21 mouse cellular contexts compared by ENCODE assay signal in the genomic region with DNA sequence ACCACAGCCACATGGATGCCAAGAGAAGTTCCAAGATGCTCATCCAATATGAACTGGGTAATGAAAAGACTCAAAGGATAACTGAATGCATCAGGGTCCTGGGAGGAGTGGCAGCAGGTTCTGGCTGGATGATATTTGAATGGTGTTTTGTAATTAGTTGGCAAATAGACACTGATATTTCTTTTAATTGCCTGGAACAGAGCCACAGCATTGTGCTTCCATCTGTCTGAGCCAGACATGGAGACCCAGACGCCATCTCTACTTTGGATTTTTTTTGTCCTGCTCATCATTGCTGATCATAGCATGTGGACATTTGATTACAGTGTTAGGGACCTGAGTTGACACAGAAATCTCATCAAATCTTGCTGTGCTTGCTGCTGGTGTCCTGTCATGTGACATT.
A peak's percentile ranks its signal among the peaks of the same experiment; 100 is the strongest.
DNase-seq lines count a peak whose midpoint lies in the region; ATAC-seq lines count a peak whose summit lies in the region.
"Had no signal": no experiment of that assay in that cellular context is flagged by ENCODE, and none has a peak within 500 bp of the region (broad histone marks: within the 10 kb centered on the region; RNA-seq: fewer than 3 reads in every experiment).

No protein-coding gene starts in this region.

- H3K4me1 ChIP-seq in hindbrain, embryonic 16.5 days (ENCODE audit: control insufficient read depth, insufficient read depth, low read depth, low read length): no peaks in the 10 kb centered on the region
- no peaks in the 10 kb centered on the region for H3K4me1 ChIP-seq in hindbrain, embryonic 12.5 days
- H3K4me1 ChIP-seq in neural tube, embryonic 14.5 days (ENCODE audit: control insufficient read depth, insufficient read depth, low read length): no peaks in the 10 kb centered on the region
- H3K4me1 ChIP-seq in heart, embryonic 10.5 days: no peaks in the 10 kb centered on the region
- H3K4me1 ChIP-seq: midbrain, embryonic 10.5 days had no signal

- H3K36me3 ChIP-seq in hindbrain, embryonic 16.5 days (ENCODE audit: control insufficient read depth, insufficient read depth, low read length): no peaks in the 10 kb centered on the region
- H3K36me3 ChIP-seq in hindbrain, embryonic 12.5 days: no peaks in the 10 kb centered on the region
- no peaks in the 10 kb centered on the region for H3K36me3 ChIP-seq in neural tube, embryonic 14.5 days (ENCODE audit: control insufficient read depth, insufficient read depth, low read length)
- no peaks in the 10 kb centered on the region for H3K36me3 ChIP-seq in heart, embryonic 10.5 days
- H3K36me3 ChIP-seq: G1E; midbrain, embryonic 10.5 days had no signal

- no peak overlapping the region for H3K4me3 ChIP-seq in hindbrain, embryonic 16.5 days (ENCODE audit: low read length)
- no peak overlapping the region for H3K4me3 ChIP-seq in hindbrain, embryonic 12.5 days
- no peak overlapping the region for H3K4me3 ChIP-seq in neural tube, embryonic 14.5 days (ENCODE audit: low read depth, low read length)
- no peak overlapping the region for H3K4me3 ChIP-seq in heart, embryonic 10.5 days
- H3K4me3 ChIP-seq: gastrocnemius, adult 2 months; midbrain, embryonic 10.5 days had no signal

- no peak overlapping the region for H3K27ac ChIP-seq in hindbrain, embryonic 16.5 days (ENCODE audit: low read depth, low read length)
- H3K27ac ChIP-seq in hindbrain, embryonic 12.5 days: no peak overlapping the region
- no peak overlapping the region for H3K27ac ChIP-seq in neural tube, embryonic 14.5 days (ENCODE audit: low read depth, low read length)
- H3K27ac ChIP-seq in heart, embryonic 10.5 days: no peak overlapping the region
- H3K27ac ChIP-seq: gastrocnemius, adult 2 months; liver, embryonic 14.5 days; macrophage; midbrain, embryonic 10.5 days had no signal

- DNase-seq in cerebellum, adult 9-11 months: peak; percentile 28
- DNase-seq in cerebellum, postnatal 25 days: no peak
- DNase-seq in neural tube, embryonic 10.5 days (ENCODE audit: extremely low spot score, low spot score): no peak
- DNase-seq in kidney, adult 18-20 months: no peak
- no peak for DNase-seq in heart, embryonic 10.5 days (ENCODE audit: low spot score)
- DNase-seq: adrenal gland, postnatal 25 days; gastrocnemius, adult 2 months; heart, postnatal 10 days; kidney, adult 8-10 months; kidney, postnatal 14 days; right cerebral cortex, postnatal 25 days; thymus, adult 18-20 months had no signal

- 46% methylated on average over 1 of the region's 1 CpGs for WGBS in hindbrain, embryonic 16.5 days
- 90% methylated on average over 1 of the region's 1 CpGs for WGBS in hindbrain, embryonic 12.5 days
- 58% methylated on average over 1 of the region's 1 CpGs for WGBS in neural tube, embryonic 14.5 days
- WGBS in heart, embryonic 10.5 days: 85% methylated on average over 1 of the region's 1 CpGs

- H3K9ac ChIP-seq in hindbrain, embryonic 16.5 days (ENCODE audit: low read depth, low read length): no peak overlapping the region
- H3K9ac ChIP-seq in hindbrain, embryonic 12.5 days: no peak overlapping the region
- no peak overlapping the region for H3K9ac ChIP-seq in neural tube, embryonic 14.5 days (replicated peaks; ENCODE audit: low read depth, low read length)
- H3K9ac ChIP-seq: liver, embryonic 14.5 days had no signal

- peak; percentile 60 for ATAC-seq in hindbrain, embryonic 16.5 days
- no peak for ATAC-seq in hindbrain, embryonic 12.5 days (ENCODE audit: low FRiP score)
- peak; percentile 75 for ATAC-seq in neural tube, embryonic 14.5 days (ENCODE audit: low read depth)
- ATAC-seq: activated CD4-positive, CD25-positive, alpha-beta regulatory T cell, adult 4 months had no signal

- no peaks in the 10 kb centered on the region for H3K9me3 ChIP-seq in hindbrain, embryonic 16.5 days (ENCODE audit: control insufficient read depth, low read length)
- H3K9me3 ChIP-seq in hindbrain, embryonic 12.5 days (replicated peaks): no peaks in the 10 kb centered on the region
- H3K9me3 ChIP-seq in neural tube, embryonic 14.5 days (ENCODE audit: control insufficient read depth, low read length): no peaks in the 10 kb centered on the region
- no peaks in the 10 kb centered on the region for H3K9me3 ChIP-seq in heart, embryonic 10.5 days
- H3K9me3 ChIP-seq: G1E; midbrain, embryonic 10.5 days had no signal

- no peaks in the 10 kb centered on the region for H3K27me3 ChIP-seq in hindbrain, embryonic 16.5 days (replicated peaks; ENCODE audit: control insufficient read depth, insufficient read depth, low read length)
- no peaks in the 10 kb centered on the region for H3K27me3 ChIP-seq in hindbrain, embryonic 12.5 days
- no peaks in the 10 kb centered on the region for H3K27me3 ChIP-seq in neural tube, embryonic 14.5 days (ENCODE audit: control insufficient read depth, insufficient read depth, low read length)
- no peaks in the 10 kb centered on the region for H3K27me3 ChIP-seq in heart, embryonic 10.5 days (ENCODE audit: insufficient read depth, poor library complexity, severe bottlenecking)

- H3K4me2 ChIP-seq in hindbrain, embryonic 16.5 days (ENCODE audit: low read length): no peak overlapping the region
- H3K4me2 ChIP-seq in hindbrain, embryonic 12.5 days (replicated peaks): no peak overlapping the region
- H3K4me2 ChIP-seq in neural tube, embryonic 14.5 days (ENCODE audit: low read depth, low read length): no peak overlapping the region
- H3K4me2 ChIP-seq: heart, embryonic 11.5 days had no signal
